Mouse (Mus musculus) inflammation-experienced regulatory T-cells, adult 6 months (primary cell): ENCODE results near the gene Pecam1. TPM values are rescaled to one million over a fixed set of nuclear protein-coding genes. Genes with fewer than 3 reads are reported as not detected.
A peak's percentile ranks its signal among the peaks of the same experiment; 100 is the strongest.
"Not testable (repeated sequence)": the region's sequence is repeated elsewhere in the genome, so short reads cannot be mapped to it uniquely, and the experiment has no call there.

ENCODE experiments used
- ATAC-seq: one replicate; pipeline ENCODE4 v1.8.0; 2017
- polyA plus RNA-seq, 3 experiments: library from polyadenylated mRNA; unstranded; fragments of 100-300 nt; shearing (Covaris generic); gene quantifications; one replicate each; pipeline ENCODE4 v1.2.1; 2017

Gene Pecam1
- polyA plus RNA-seq, 3 experiments from 2014 or later, result 44.4 to 106 (median 100) TPM

- ATAC-seq, result peak; percentile 65
These were observed 20.0 kb upstream of the Pecam1 start for GRCm38 (mm10) chr11:106770195-106770974.

GRCm38 (mm10) chr11:106767516-106767915, 17.1 kb upstream of the Pecam1 start:
- ATAC-seq, result no peak

DNA sequence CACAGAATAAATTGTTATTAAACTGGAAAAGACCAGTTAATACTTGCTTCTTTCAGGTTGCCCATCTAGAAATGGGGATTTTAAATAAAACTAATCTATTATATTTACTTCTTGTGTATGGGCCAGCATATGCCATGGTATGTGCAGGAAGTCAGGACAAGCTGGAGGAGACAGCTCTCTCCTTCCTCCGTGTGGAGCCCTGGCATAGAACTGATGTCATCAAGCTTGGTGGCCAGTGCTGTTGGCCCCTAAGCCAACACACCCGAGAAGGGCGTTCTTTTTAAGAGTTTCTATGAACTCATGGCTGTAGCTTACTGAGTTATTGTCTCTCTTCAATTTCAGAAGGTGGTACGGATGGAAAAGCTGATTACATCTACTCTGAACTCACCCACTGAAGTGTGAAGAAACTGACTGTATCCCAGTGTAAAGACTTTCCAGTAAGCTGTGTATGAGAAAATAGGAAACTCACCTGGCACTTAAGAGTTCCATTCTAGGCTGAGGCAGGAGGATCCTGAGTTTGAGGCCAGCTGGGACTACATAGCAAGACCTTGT, 16.3 kb upstream of the Pecam1 start:
- no peak for ATAC-seq

- ATAC-seq, result no peak
These were observed 12.4 kb upstream of the Pecam1 start for GRCm38 (mm10) chr11:106762800-106763185.

DNA sequence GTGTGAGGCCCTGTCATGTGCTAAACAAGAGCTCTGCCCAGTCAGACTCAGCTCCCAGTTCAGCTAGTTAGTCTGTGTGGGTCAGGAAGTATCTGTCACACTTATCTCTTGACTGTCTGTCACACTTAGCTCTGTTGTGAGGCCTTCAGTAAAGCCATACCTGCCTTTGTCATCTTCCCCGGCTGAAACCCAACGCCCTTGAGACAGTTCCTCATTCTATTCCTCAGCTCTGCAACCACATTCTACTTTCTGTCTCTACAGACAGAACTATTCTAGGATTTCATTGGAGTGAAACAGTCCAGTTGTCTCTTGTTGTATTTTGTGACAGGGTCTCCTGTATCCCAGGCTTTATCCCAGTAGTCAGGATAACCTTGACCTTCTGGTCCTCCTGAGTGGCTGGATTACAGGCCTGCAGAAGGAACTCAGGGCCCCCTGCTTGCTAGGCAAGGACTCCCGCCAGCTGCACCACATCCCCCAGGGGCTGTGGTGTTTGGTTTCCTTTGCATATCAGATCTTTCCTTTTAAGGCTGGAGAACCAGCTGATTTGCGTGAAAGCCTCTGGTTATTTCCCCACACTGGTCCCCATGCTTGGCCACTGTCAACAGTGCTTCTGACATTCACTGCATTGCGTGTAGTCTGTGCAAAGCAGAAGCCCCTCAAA, 11.8 kb upstream of the Pecam1 start:
- peak; percentile 79 for ATAC-seq

DNA sequence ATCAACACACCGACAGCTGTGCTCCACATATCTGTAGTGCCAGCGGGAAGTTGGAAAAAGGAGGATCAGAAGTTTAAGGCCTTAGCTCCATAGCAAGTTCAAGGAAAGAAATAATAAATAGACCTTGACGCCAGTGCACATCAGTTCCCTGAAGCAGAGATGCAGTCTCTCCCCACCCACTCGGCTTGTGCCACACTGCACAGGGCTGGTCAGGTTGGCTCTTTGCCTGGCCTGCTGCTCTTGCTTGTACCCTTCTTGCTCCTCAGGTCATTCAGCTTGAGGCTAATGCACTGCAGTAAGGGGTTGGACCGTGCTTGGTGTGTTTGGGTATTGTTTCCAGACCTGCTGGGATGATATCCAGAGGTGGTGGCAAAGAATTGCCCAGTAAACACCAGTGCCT, 10.1 kb upstream of the Pecam1 start:
- ATAC-seq, result no peak

- ATAC-seq, result no peak
These were observed 8.6 kb upstream of the Pecam1 start for GRCm38 (mm10) chr11:106759028-106759427.

DNA sequence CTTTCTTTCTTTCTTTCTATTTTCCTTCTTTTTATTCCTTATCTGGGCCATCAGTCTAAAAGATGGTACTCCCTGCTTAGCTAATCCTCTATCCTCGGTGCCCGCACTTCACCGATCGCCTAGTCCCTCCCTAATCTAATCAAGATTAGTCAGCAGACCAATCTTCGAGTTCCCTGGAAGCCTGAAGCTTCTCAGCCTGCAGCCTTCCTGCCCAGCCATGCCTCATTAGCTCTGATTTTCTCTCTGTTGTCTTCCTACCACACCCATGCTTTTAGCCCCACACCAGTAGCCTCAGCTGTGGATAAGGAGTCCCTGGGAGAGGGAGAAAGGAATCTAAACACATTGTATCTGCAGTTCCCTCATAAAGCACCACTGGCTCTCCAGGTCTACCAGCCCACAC, 5.2 kb upstream of the Pecam1 start:
- ATAC-seq, result no peak

DNA sequence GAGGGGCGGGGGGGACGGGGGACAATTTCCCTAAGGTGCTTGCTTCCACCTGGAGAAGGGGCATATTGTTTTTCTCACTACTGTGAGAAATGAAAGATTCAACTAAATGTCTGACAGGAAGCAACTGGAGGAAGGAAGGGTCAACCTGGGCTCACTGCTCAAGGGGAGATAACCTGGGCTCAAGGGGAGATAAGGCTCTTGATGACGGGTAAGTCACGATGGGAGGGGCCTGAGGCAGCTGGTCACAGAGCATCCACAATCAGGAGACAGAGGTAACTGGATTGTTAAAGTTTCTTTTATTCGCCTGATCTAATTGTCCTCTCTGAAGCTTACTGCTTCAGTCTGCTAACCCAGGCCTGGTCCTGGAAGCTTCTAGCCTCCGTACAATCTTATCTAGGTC, 2.9 kb upstream of the Pecam1 start:
- no peak for ATAC-seq

- peak; percentile 59 for ATAC-seq
These were observed 1.7 kb upstream of the Pecam1 start for GRCm38 (mm10) chr11:106752103-106752502.

- peak; percentile 22 for ATAC-seq
These were observed 901 bp upstream of the Pecam1 start, which contains the start of gene Milr1 for GRCm38 (mm10) chr11:106751039-106752018. Milr1 (plus strand) TSS chr11:106751226.

- ATAC-seq, result not testable (repeated sequence)
These were observed 789 bp downstream of the Pecam1 start for GRCm38 (mm10) chr11:106749557-106750120.

DNA sequence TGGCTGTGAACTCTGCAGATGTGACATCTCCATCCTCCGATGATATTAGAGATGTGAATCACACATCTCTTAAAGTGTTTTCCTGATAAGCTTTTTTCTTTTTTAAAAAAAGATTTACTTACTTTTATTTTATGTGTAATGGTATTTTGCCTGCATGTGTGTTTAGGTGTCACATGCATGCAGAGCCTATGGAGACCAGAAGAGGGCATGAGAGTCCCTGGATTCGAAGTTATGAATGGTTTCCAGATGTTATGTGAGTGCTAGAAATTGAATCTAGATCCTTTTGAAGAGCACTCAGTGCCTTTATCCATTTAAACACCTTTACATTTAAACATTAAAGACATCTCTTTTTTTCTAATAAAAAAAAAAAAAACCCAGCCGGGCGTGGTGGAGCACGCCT, 5.5 kb downstream of the Pecam1 start:
- no peak for ATAC-seq

- ATAC-seq, result peak; percentile 70
These were observed 8.0 kb downstream of the Pecam1 start for GRCm38 (mm10) chr11:106742388-106742841.

DNA sequence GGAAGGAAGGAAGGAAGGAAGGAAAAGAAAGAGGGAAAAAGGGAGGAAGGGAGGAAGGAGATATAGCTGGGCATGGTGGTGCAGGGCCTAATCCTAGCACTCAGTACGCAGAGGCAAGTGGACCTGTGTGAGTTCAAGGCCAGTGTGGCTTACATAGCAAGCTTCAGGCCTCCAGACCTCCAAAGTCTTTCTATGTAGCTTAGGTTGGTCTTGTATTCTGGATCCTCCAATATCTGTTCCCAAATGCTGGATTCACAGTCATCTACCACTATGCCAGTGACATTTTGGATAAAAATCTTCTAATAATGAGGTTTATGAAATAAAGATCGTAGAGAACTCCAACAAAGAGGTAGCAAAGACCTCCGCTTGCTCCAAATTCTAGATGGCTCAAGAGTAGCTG, 8.6 kb downstream of the Pecam1 start:
- ATAC-seq, result no peak

DNA sequence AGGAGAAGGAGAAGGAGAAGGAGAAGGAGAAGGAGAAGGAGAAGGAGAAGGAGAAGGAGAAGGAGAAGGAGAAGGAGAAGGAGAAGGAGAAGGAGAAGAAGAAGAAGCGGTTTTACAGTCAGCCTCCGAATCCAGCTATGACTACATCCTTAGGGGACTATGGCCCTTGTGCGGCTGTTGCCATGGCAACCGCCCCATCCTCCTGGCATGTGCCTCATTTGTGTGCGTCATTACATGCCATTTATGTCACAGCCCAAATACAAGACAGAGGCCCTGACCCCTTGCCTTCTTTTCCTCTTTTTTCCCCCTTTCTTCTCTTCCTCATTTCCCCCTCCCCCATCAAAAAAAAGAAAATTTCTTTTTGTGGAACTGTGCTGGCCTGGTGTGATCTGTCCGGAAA, 9.2 kb downstream of the Pecam1 start:
- no peak for ATAC-seq

GRCm38 (mm10) chr11:106740724-106741123, 9.7 kb downstream of the Pecam1 start:
- ATAC-seq, result not testable (repeated sequence)

- no peak for ATAC-seq
These were observed 11.3 kb downstream of the Pecam1 start for GRCm38 (mm10) chr11:106739116-106739515.

DNA sequence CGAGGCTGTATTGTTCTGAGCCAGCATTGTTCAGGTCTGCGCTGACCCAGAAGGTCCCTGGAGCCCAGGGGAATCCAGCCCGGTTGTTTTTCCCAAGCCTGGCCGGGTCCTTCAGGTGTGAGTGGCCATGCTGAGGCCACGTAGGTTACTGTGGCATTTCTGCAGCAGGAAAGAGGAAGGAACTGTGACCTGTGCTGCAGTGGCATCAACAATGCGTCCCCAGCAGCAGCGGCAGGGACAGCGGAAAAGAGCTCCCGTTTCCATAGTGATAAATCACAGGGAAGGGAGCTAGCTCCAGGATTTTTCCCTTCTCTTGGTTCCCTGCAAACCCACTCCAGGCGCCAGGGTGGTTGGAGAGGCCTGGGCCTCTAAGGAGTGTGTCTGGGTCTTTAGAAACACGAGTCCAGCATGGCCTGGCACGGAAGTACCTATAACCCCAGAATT, 13.2 kb downstream of the Pecam1 start:
- no peak for ATAC-seq

DNA sequence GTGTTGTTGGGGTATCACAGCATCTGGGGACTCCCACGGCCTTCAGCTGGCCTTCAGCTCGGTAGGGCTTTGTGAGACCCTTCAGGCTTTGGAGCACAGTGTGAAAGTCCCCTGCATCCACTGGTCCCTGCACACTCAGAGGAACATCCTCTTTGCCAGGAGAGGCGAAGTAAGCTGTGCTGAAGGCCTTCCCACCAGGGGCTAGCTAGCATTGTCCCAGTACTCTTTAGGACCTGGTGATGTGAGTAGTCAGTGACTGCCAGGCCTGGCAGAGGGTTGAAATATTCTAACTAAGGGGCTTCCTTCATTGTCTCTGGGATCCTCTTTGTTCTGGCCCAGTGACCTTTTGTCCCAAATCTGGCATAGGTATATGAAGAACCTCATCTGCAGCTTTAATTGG, 13.8 kb downstream of the Pecam1 start:
- ATAC-seq, result no peak

- ATAC-seq, result no peak
These were observed 19.7 kb downstream of the Pecam1 start for GRCm38 (mm10) chr11:106730714-106731113.

GRCm38 (mm10) chr11:106729656-106730055, 20.8 kb downstream of the Pecam1 start:
- ATAC-seq, result no peak
